Comparison of ENCODE assay signal across 20 mouse cellular contexts in the genomic region with DNA sequence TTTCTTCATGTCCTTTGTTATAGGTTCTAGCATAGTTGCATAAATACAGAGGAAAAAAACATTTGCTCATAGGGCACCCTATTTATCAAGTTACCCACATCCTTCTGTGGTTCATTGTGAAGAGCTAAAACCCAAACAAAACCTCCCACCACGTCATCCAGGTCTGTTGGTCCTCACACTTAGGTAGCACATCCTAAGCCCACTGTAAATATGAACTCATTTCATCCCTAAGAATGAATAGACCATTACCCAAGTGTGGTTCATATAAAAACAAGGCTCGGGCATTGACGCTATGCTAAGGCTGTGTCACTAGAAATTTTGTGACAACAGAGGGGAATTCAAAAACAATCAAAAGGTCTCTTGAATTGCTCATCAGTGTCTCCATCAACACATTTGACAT.
DNase-seq lines count a peak whose midpoint lies in the region; ATAC-seq and TF ChIP-seq lines count a peak whose summit lies in the region.
"Had no signal": no experiment of that assay in that cellular context is flagged by ENCODE, and none has a peak within 500 bp of the region (broad histone marks: within the 10 kb centered on the region; RNA-seq: fewer than 3 reads in every experiment).

No protein-coding gene starts in this region.

- no peak overlapping the region for H3K9ac ChIP-seq in intestine, embryonic 16.5 days (ENCODE audit: low read depth, low read length)
- no peak overlapping the region for H3K9ac ChIP-seq in stomach, postnatal 0 days (ENCODE audit: low read length)
- H3K9ac ChIP-seq: embryonic facial prominence, embryonic 12.5 days; forebrain, embryonic 12.5 days; heart, embryonic 12.5 days; hindbrain, embryonic 12.5 days had no signal

- peak; percentile 76 for DNase-seq in CD4-positive helper T cell, adult 2 months (ENCODE audit: low read depth, low spot score)
- peak; percentile 76 for DNase-seq in CD4-positive, CD25-positive, alpha-beta regulatory T cell, adult 2 months (ENCODE audit: low read depth, low spot score)
- no peak for DNase-seq in right cerebral cortex, postnatal 36 days (ENCODE audit: low spot score in 2 of 2)
- no peak for DNase-seq in stomach, postnatal 0 days (ENCODE audit: low spot score)
- DNase-seq: adrenal gland, postnatal 10 days; cerebellum, adult 11 months; cerebellum, adult 9-10 months; cerebellum, postnatal 25 days; gastrocnemius, postnatal 14 days; heart, postnatal 36 days had no signal

- ATAC-seq in activated CD4-positive, CD25-positive, alpha-beta regulatory T cell, adult 4 months = peak; percentile 78
- peak; percentile 56 for ATAC-seq in monocyte, adult 5-6 weeks (replicated peaks; ENCODE audit: insufficient number of reproducible peaks, low FRiP score, low TSS enrichment, poor library complexity, severe bottlenecking)
- no peak for ATAC-seq in intestine, embryonic 16.5 days
- no peak for ATAC-seq in stomach, postnatal 0 days (ENCODE audit: low FRiP score, low TSS enrichment)
- no peak for ATAC-seq in erythroblast, adult 5-6 weeks (replicated peaks; ENCODE audit: low FRiP score, poor library complexity, severe bottlenecking)
- ATAC-seq: forebrain, embryonic 16.5 days; hindbrain, postnatal 0 days had no signal

- H3K27me3 ChIP-seq in intestine, embryonic 16.5 days (replicated peaks; ENCODE audit: control insufficient read depth, insufficient read depth, low read length) = no peaks in the 10 kb centered on the region
- H3K27me3 ChIP-seq in stomach, postnatal 0 days (ENCODE audit: control insufficient read depth, insufficient read depth, low read length) = no peaks in the 10 kb centered on the region
- H3K27me3 ChIP-seq: embryonic facial prominence, embryonic 12.5 days; forebrain, embryonic 12.5 days; heart, embryonic 12.5 days; hindbrain, embryonic 12.5 days had no signal

- no peak overlapping the region for H3K4me2 ChIP-seq in intestine, embryonic 16.5 days (ENCODE audit: low read depth, low read length)
- no peak overlapping the region for H3K4me2 ChIP-seq in stomach, postnatal 0 days (replicated peaks; ENCODE audit: low read depth)
- H3K4me2 ChIP-seq: embryonic facial prominence, embryonic 12.5 days; forebrain, embryonic 12.5 days; heart, embryonic 12.5 days; hindbrain, embryonic 12.5 days had no signal

- H3K4me1 ChIP-seq in intestine, embryonic 16.5 days (ENCODE audit: control insufficient read depth, insufficient read depth, low read length) = peaks cover 6% of the 10 kb centered on the region; the same call in 1 of the 2 replicates
- H3K4me1 ChIP-seq in stomach, postnatal 0 days (replicated peaks; ENCODE audit: control insufficient read depth, insufficient read depth) = 0 out of 2 replicates have a peak, but pooled peaks cover 3% of the 10 kb centered on the region

- no peak for TF ChIP-seq EP300 in stomach, postnatal 0 days (optimal IDR thresholded peaks at IDR 0.05)

- H3K4me3 ChIP-seq in intestine, embryonic 16.5 days (ENCODE audit: low read length) = no peak overlapping the region
- H3K4me3 ChIP-seq in stomach, postnatal 0 days (ENCODE audit: low read depth, low read length) = no peak overlapping the region
- H3K4me3 ChIP-seq: embryonic facial prominence, embryonic 12.5 days; forebrain, embryonic 12.5 days; heart, embryonic 12.5 days; hindbrain, embryonic 12.5 days had no signal

- no peak overlapping the region for H3K27ac ChIP-seq in intestine, embryonic 16.5 days (ENCODE audit: low read length)
- H3K27ac ChIP-seq in stomach, postnatal 0 days (replicated peaks) = no peak overlapping the region
- H3K27ac ChIP-seq: embryonic facial prominence, embryonic 12.5 days; forebrain, embryonic 12.5 days; hindbrain, embryonic 12.5 days; hindbrain, postnatal 0 days had no signal

- WGBS in intestine, embryonic 16.5 days = 73% methylated on average over 3 of the region's 3 CpGs
- 70% methylated on average over 3 of the region's 3 CpGs for WGBS in stomach, postnatal 0 days

- no peak for TF ChIP-seq CTCF in stomach, postnatal 0 days (IDR thresholded peaks at IDR 0.05; ENCODE audit: low read depth)

- peaks cover 3% of the 10 kb centered on the region; the same call in 1 of the 2 replicates for H3K9me3 ChIP-seq in intestine, embryonic 16.5 days (ENCODE audit: control insufficient read depth, low read length)
- no peaks in the 10 kb centered on the region for H3K9me3 ChIP-seq in stomach, postnatal 0 days (ENCODE audit: control insufficient read depth, low read length)
- H3K9me3 ChIP-seq: embryonic facial prominence, embryonic 12.5 days; hindbrain, embryonic 12.5 days had no signal

- 0 out of 2 replicates have a peak, but pooled peaks cover 3% of the 10 kb centered on the region for H3K36me3 ChIP-seq in intestine, embryonic 16.5 days (ENCODE audit: control insufficient read depth, insufficient read depth, low read length)
- no peaks in the 10 kb centered on the region for H3K36me3 ChIP-seq in stomach, postnatal 0 days (ENCODE audit: control insufficient read depth, insufficient read depth, low read length)
- H3K36me3 ChIP-seq: embryonic facial prominence, embryonic 12.5 days; forebrain, embryonic 12.5 days; heart, embryonic 12.5 days; hindbrain, embryonic 12.5 days had no signal

Comparison
In these comparisons a context has a peak if more than half of its experiments do, and no peak if none do; other contexts are left out.
1. DNase-seq: peak in CD4-positive helper T cell, adult 2 months (single experiment) and CD4-positive, CD25-positive, alpha-beta regulatory T cell, adult 2 months (single experiment); none in right cerebral cortex, postnatal 36 days (0 of 2) and stomach, postnatal 0 days (single experiment).
2. ATAC-seq: peak in activated CD4-positive, CD25-positive, alpha-beta regulatory T cell, adult 4 months (single experiment) and monocyte, adult 5-6 weeks (single experiment); none in intestine, embryonic 16.5 days (single experiment), stomach, postnatal 0 days (single experiment) and erythroblast, adult 5-6 weeks (single experiment).